Mouse (Mus musculus) bone marrow, adult 2 months (tissue): ENCODE results near the gene 1600014C10Rik.

ENCODE experiments used
- CTCF ChIP-seq: fragments of 200-500 bp; IDR thresholded peaks from 2 replicates; pipeline ENCODE4 v1.5.1; 2011; ENCODE audit warnings: low read length, control low read depth; ENCODE audit not compliant: control insufficient read depth, insufficient read depth
- POLR2A ChIP-seq: fragments of 200-500 bp; IDR thresholded peaks from 2 replicates; pipeline ENCODE4 v1.6.1; 2011; ENCODE audit warnings: low read depth, mild to moderate bottlenecking, control low read depth, low read length, borderline replicate concordance; ENCODE audit not compliant: control insufficient read depth

DNA sequence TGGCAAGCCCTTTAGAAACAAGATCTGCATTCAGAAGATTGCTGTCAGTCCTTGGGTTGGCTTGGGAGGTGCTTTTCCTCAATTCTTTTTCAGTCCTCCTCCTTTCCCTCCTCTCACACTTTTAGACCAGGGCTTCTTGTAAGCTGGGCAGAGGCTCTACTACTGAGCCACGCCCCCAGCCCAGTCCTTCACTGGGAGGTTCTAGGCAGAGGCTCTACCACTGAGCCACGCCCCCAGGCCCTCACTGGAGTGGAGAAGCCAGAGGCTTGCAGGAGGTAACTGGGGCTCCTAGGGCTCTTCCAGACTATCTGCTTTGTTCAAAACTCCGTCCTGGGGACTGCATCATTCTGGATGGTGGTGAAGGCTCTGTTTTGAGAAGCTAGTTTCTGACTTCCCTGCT, 30.4 kb upstream of the 1600014C10Rik start:
- TF ChIP-seq POLR2A (no peak), CTCF (no peak)
